Mouse (Mus musculus): ENCODE measurements around the gene Pde4b. TPM values are rescaled to one million over a fixed set of nuclear protein-coding genes. Genes with fewer than 3 reads are reported as not detected.

Pde4b gene
- total and polyA plus RNA-seq, 3 experiments, result 0.27 TPM; not detected in 2

GRCm38 (mm10) chr4:102633241-102633640, 545.9 kb downstream of the Pde4b start:
- ATAC-seq (ENCODE audit: extremely low read depth, insufficient number of reproducible peaks, low FRiP score, poor library complexity, severe bottlenecking), result no peak
- H3K36me3 ChIP-seq (replicated peaks), result no peaks in the 10 kb centered on the region

GRCm38 (mm10) chr4:102635258-102635657, 547.9 kb downstream of the Pde4b start:
- ATAC-seq (ENCODE audit: extremely low read depth, insufficient number of reproducible peaks, low FRiP score, poor library complexity, severe bottlenecking) (no peak), DNase-seq (ENCODE audit: low spot score) (no peak)
- Histone ChIP-seq H3K36me3 (replicated peaks) (no peaks in the 10 kb centered on the region), H3K9me3 (replicated peaks) (peaks cover 49% of the 10 kb centered on the region), H3K4me3 (ENCODE audit: low read depth, low read length) (no peak overlapping the region), H3K27me3 (ENCODE audit: insufficient read depth, low read length) (no peaks in the 10 kb centered on the region), H3K4me1 (ENCODE audit: insufficient read depth, low read depth, low read length) (no peaks in the 10 kb centered on the region)
- TF ChIP-seq TAL1 (conservative IDR thresholded peaks at IDR 0.05; ENCODE audit: low read depth, low read length), result no peak
- no peak for TF ChIP-seq CTCF (IDR thresholded peaks at IDR 0.05; ENCODE audit: low read depth, low read length)
- TF ChIP-seq GATA1 (IDR thresholded peaks at IDR 0.05; ENCODE audit: borderline replicate concordance, low read length), result no peak
- TF ChIP-seq GATA2 (IDR thresholded peaks at IDR 0.05; ENCODE audit: borderline replicate concordance, low read depth, low read length), result no peak
- no peak for TF ChIP-seq POLR2AphosphoS5 (IDR thresholded peaks at IDR 0.05; ENCODE audit: insufficient replicate concordance, low read depth, low read length)

More at GRCm38 (mm10) chr4:102633241-102633640, 545.9 kb downstream of the Pde4b start:
- no peaks in the 10 kb centered on the region for H3K27me3 ChIP-seq (ENCODE audit: insufficient read depth, low read length)
- TF ChIP-seq POLR2AphosphoS5 (IDR thresholded peaks at IDR 0.05; ENCODE audit: insufficient replicate concordance, low read depth, low read length) (no peak), CTCF (IDR thresholded peaks at IDR 0.05; ENCODE audit: low read depth, low read length) (no peak), TAL1 (conservative IDR thresholded peaks at IDR 0.05; ENCODE audit: low read depth, low read length) (no peak), GATA2 (IDR thresholded peaks at IDR 0.05; ENCODE audit: borderline replicate concordance, low read depth, low read length) (no peak), GATA1 (IDR thresholded peaks at IDR 0.05; ENCODE audit: borderline replicate concordance, low read length) (no peak)
- H3K4me1 ChIP-seq (ENCODE audit: insufficient read depth, low read depth, low read length), result no peaks in the 10 kb centered on the region
- H3K4me3 ChIP-seq (ENCODE audit: low read depth, low read length), result no peak overlapping the region
- no peak for DNase-seq (ENCODE audit: low spot score)
- H3K9me3 ChIP-seq (replicated peaks), result peaks cover 46% of the 10 kb centered on the region

GRCm38 (mm10) chr4:102635944-102636343, 548.6 kb downstream of the Pde4b start:
- ATAC-seq (ENCODE audit: extremely low read depth, insufficient number of reproducible peaks, low FRiP score, poor library complexity, severe bottlenecking) (no peak), DNase-seq (ENCODE audit: low spot score) (no peak)
- Histone ChIP-seq H3K9me3 (replicated peaks) (peaks cover 52% of the 10 kb centered on the region), H3K36me3 (replicated peaks) (no peaks in the 10 kb centered on the region), H3K4me1 (ENCODE audit: insufficient read depth, low read depth, low read length) (no peaks in the 10 kb centered on the region), H3K4me3 (ENCODE audit: low read depth, low read length) (no peak overlapping the region), H3K27me3 (ENCODE audit: insufficient read depth, low read length) (no peaks in the 10 kb centered on the region)
- TF ChIP-seq GATA2 (IDR thresholded peaks at IDR 0.05; ENCODE audit: borderline replicate concordance, low read depth, low read length) (no peak), TAL1 (conservative IDR thresholded peaks at IDR 0.05; ENCODE audit: low read depth, low read length) (no peak), POLR2AphosphoS5 (IDR thresholded peaks at IDR 0.05; ENCODE audit: insufficient replicate concordance, low read depth, low read length) (no peak), GATA1 (IDR thresholded peaks at IDR 0.05; ENCODE audit: borderline replicate concordance, low read length) (no peak), CTCF (IDR thresholded peaks at IDR 0.05; ENCODE audit: low read depth, low read length) (no peak)

GRCm38 (mm10) chr4:102637348-102637910, 550.1 kb downstream of the Pde4b start:
- Histone ChIP-seq H3K36me3 (replicated peaks) (no peaks in the 10 kb centered on the region), H3K27me3 (ENCODE audit: insufficient read depth, low read length) (no peaks in the 10 kb centered on the region), H3K9me3 (replicated peaks) (peaks cover 41% of the 10 kb centered on the region), H3K4me1 (ENCODE audit: insufficient read depth, low read depth, low read length) (no peaks in the 10 kb centered on the region), H3K4me3 (ENCODE audit: low read depth, low read length) (no peak overlapping the region)
- DNase-seq (ENCODE audit: low spot score) (no peak), ATAC-seq (ENCODE audit: extremely low read depth, insufficient number of reproducible peaks, low FRiP score, poor library complexity, severe bottlenecking) (no peak)
- TF ChIP-seq TAL1 (conservative IDR thresholded peaks at IDR 0.05; ENCODE audit: low read depth, low read length), result no peak
- no peak for TF ChIP-seq CTCF (IDR thresholded peaks at IDR 0.05; ENCODE audit: low read depth, low read length)
- no peak for TF ChIP-seq GATA1 (IDR thresholded peaks at IDR 0.05; ENCODE audit: borderline replicate concordance, low read length)
- TF ChIP-seq GATA2 (IDR thresholded peaks at IDR 0.05; ENCODE audit: borderline replicate concordance, low read depth, low read length), result no peak
- TF ChIP-seq POLR2AphosphoS5 (IDR thresholded peaks at IDR 0.05; ENCODE audit: insufficient replicate concordance, low read depth, low read length), result no peak

GRCm38 (mm10) chr4:102640942-102641341, 553.6 kb downstream of the Pde4b start:
- no peak for TF ChIP-seq GATA2 (IDR thresholded peaks at IDR 0.05; ENCODE audit: borderline replicate concordance, low read depth, low read length)
- TF ChIP-seq GATA1 (IDR thresholded peaks at IDR 0.05; ENCODE audit: borderline replicate concordance, low read length), result no peak
- TF ChIP-seq CTCF (IDR thresholded peaks at IDR 0.05; ENCODE audit: low read depth, low read length), result no peak
- no peak for TF ChIP-seq TAL1 (conservative IDR thresholded peaks at IDR 0.05; ENCODE audit: low read depth, low read length)
- ATAC-seq (ENCODE audit: extremely low read depth, insufficient number of reproducible peaks, low FRiP score, poor library complexity, severe bottlenecking), result no peak
- H3K4me1 ChIP-seq (ENCODE audit: insufficient read depth, low read depth, low read length), result no peaks in the 10 kb centered on the region
- H3K36me3 ChIP-seq (replicated peaks), result no peaks in the 10 kb centered on the region
- DNase-seq (ENCODE audit: low spot score), result no peak
- peaks cover 27% of the 10 kb centered on the region for H3K9me3 ChIP-seq (replicated peaks)
- no peak overlapping the region for H3K4me3 ChIP-seq (ENCODE audit: low read depth, low read length)
- H3K27me3 ChIP-seq (ENCODE audit: insufficient read depth, low read length), result no peaks in the 10 kb centered on the region

GRCm38 (mm10) chr4:102644062-102644461, 556.7 kb downstream of the Pde4b start:
- Histone ChIP-seq H3K36me3 (replicated peaks) (no peaks in the 10 kb centered on the region), H3K4me1 (ENCODE audit: insufficient read depth, low read depth, low read length) (no peaks in the 10 kb centered on the region), H3K27me3 (ENCODE audit: insufficient read depth, low read length) (no peaks in the 10 kb centered on the region), H3K4me3 (ENCODE audit: low read depth, low read length) (no peak overlapping the region), H3K9me3 (replicated peaks) (peaks cover 25% of the 10 kb centered on the region)
- DNase-seq (ENCODE audit: low spot score), result no peak
- TF ChIP-seq CTCF (IDR thresholded peaks at IDR 0.05; ENCODE audit: low read depth, low read length), result no peak
- no peak for TF ChIP-seq GATA1 (IDR thresholded peaks at IDR 0.05; ENCODE audit: borderline replicate concordance, low read length)
- TF ChIP-seq POLR2AphosphoS5 (IDR thresholded peaks at IDR 0.05; ENCODE audit: insufficient replicate concordance, low read depth, low read length), result no peak
- no peak for TF ChIP-seq TAL1 (conservative IDR thresholded peaks at IDR 0.05; ENCODE audit: low read depth, low read length)
- TF ChIP-seq GATA2 (IDR thresholded peaks at IDR 0.05; ENCODE audit: borderline replicate concordance, low read depth, low read length), result no peak
- ATAC-seq (ENCODE audit: extremely low read depth, insufficient number of reproducible peaks, low FRiP score, poor library complexity, severe bottlenecking), result no peak
